Mouse (Mus musculus) spleen, adult 2 months (tissue): Measurements from ENCODE around the gene Ehbp1l1.

ENCODE experiments used
- CTCF ChIP-seq: fragments of 200-500 bp; IDR thresholded peaks from 2 replicates; pipeline ENCODE4 v1.5.1; 2011; ENCODE audit warnings: mild to moderate bottlenecking, inconsistent platforms; ENCODE audit not compliant: insufficient read depth, insufficient read length, insufficient replicate concordance; ENCODE audit errors: extremely low read depth
- POLR2A ChIP-seq: fragments of 200-500 bp; IDR thresholded peaks from 2 replicates; pipeline ENCODE4 v1.6.1; 2011; ENCODE audit warnings: low read depth, low read length, inconsistent platforms

GRCm38 (mm10) chr19:5746907-5747363 lies 20.8 kb upstream of the Ehbp1l1 start:
- TF ChIP-seq POLR2A (no peak), CTCF (no peak)
